Mouse (Mus musculus): ENCODE measurements around the gene Pkd1.

GRCm38 (mm10) chr17:24506332-24507070, 43.1 kb upstream of the Pkd1 start:
- TF ChIP-seq CTCF (IDR thresholded peaks at IDR 0.05; ENCODE audit: control insufficient read depth, insufficient read depth, insufficient replicate concordance, low read depth, low read length) (no peak), POLR2A (IDR thresholded peaks at IDR 0.05; ENCODE audit: control insufficient read depth, low read depth, low read length) (no peak)

Data from testis, adult 2 months (tissue).